Mouse (Mus musculus) CH12.LX (cell line): Measurements from ENCODE around the gene Poglut1.

Experiments used
- BHLHE40 ChIP-seq: IDR thresholded peaks from 2 replicates; pipeline ENCODE4 v1.6.1; 2011; ENCODE audit warnings: mild to moderate bottlenecking, low read depth, low read length, improper control_type of control experiment
- CTCF ChIP-seq, 2 experiments: IDR thresholded peaks in 1 of 2; conservative IDR thresholded peaks in 1 of 2; 2 replicates each; pipeline ENCODE4 v1.5.1; 2011 to 2012; ENCODE audit warnings: low read depth in 2 of 2, low read length in 2 of 2, improper control_type of control experiment in 1 of 2, inconsistent platforms in 1 of 2, mild to moderate bottlenecking in 1 of 2, moderate library complexity in 1 of 2
- ELF1 ChIP-seq: IDR thresholded peaks from 2 replicates; pipeline ENCODE4 v1.6.1; 2014; ENCODE audit warnings: low read depth, mild to moderate bottlenecking, inconsistent platforms, low read length, improper control_type of control experiment
- EP300 ChIP-seq: IDR thresholded peaks from 2 replicates; pipeline ENCODE4 v1.6.1; 2011; ENCODE audit warnings: low read length, improper control_type of control experiment
- MAX ChIP-seq: IDR thresholded peaks from 2 replicates; pipeline ENCODE4 v1.6.1; 2011; ENCODE audit warnings: low read length, improper control_type of control experiment
- NELFE ChIP-seq: IDR thresholded peaks from 2 replicates; pipeline ENCODE4 v1.6.1; 2011; ENCODE audit warnings: low read depth, low read length, improper control_type of control experiment
- POLR2A ChIP-seq: IDR thresholded peaks from 2 replicates; pipeline ENCODE4 v1.6.1; 2011; ENCODE audit warnings: low read depth, mild to moderate bottlenecking, improper control_type of control experiment, low read length
- POLR2AphosphoS2 ChIP-seq: IDR thresholded peaks from 2 replicates; pipeline ENCODE4 v1.6.1; 2011; ENCODE audit warnings: low read depth, low read length, improper control_type of control experiment
- TCF12 ChIP-seq: IDR thresholded peaks from 2 replicates; pipeline ENCODE4 v1.6.1; 2014; ENCODE audit warnings: low read depth, mild to moderate bottlenecking, inconsistent platforms, low read length, improper control_type of control experiment
- USF1 ChIP-seq: IDR thresholded peaks from 2 replicates; pipeline ENCODE4 v1.6.1; 2014; ENCODE audit warnings: low read depth, mild to moderate bottlenecking, inconsistent platforms, low read length, improper control_type of control experiment
- ZKSCAN1 ChIP-seq: IDR thresholded peaks from 2 replicates; pipeline ENCODE4 v1.6.1; 2012; ENCODE audit warnings: low read depth, inconsistent platforms, low read length, improper control_type of control experiment, borderline replicate concordance

DNA sequence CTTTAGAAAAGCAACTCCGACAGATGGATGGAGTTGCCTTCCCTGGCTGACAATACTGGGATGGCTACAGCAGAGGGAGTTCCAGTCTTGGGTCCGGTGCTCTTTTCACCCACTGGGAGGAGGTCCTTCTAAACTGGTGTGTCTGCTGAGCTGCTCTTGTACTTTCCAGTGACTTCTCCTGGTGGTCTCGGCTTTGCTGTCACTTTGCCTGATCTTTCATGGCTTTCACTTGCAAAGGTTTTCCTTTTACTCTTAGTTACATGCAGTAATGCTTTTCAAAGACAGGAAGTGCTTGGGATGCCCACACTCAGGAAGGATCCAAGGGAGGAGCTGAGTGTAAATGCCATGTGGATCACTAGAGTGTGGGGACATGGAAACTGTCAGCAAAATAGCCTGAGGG lies 41.4 kb upstream of the Poglut1 start:
- TF ChIP-seq EP300, result no peak
- no peak for TF ChIP-seq ZKSCAN1
- TF ChIP-seq CTCF (conservative IDR thresholded peaks at IDR 0.05 in 1 of 2, IDR thresholded peaks at IDR 0.05 in 1 of 2; ENCODE audit: low read depth in 2 of 2, low read length in 2 of 2), result no peak
- no peak for TF ChIP-seq NELFE
- TF ChIP-seq TCF12, result no peak
- no peak for TF ChIP-seq POLR2AphosphoS2
- no peak for TF ChIP-seq MAX
- TF ChIP-seq POLR2A, result no peak
- no peak for TF ChIP-seq BHLHE40
- TF ChIP-seq USF1, result no peak
- TF ChIP-seq ELF1, result no peak
